Mouse (Mus musculus): ENCODE results near the gene Kat7. TPM values are rescaled to one million over a fixed set of nuclear protein-coding genes. Genes with fewer than 3 reads are reported as not detected.

Kat7 gene
- polyA plus RNA-seq, 1 experiment from 2014 or later: 85.0 TPM

DNA sequence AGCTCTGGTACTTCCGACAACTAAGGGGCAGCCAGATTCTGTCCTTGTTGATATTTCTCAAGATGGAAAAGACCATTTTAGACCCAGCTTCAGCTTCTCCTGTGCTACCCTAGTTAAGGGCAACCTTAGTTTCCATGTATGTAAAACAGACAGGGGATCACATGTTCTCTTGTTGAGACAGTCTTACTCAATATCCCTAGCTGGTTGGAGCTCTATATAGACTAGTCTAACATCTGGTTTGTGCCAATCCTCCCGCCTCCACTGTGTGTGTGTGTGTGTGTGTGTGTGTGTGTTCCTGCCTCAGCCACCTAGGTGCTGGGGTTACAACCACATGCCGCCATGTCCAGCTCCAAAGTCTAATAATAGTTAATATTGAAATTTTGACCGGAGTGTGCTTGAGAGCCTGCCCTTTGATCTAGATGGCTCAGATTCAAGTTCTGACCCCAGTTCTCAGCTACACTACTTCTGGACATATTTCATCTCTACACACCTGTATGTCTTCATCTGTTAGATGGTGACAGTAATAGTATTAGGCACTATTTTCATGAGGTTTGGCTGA, 45.5 kb downstream of the Kat7 start:
- H3K4me2 ChIP-seq (replicated peaks; ENCODE audit: low read depth, low read length): no peak overlapping the region
- H3K27me3 ChIP-seq (ENCODE audit: insufficient read depth, low read length): no peaks in the 10 kb centered on the region
- H3K9ac ChIP-seq (replicated peaks; ENCODE audit: low read length): no peak overlapping the region
- ATAC-seq (ENCODE audit: low FRiP score, low TSS enrichment): no peak
- no peak overlapping the region for H3K4me3 ChIP-seq (ENCODE audit: low read length)
- H3K4me1 ChIP-seq (ENCODE audit: insufficient read depth, low read length): no peaks in the 10 kb centered on the region
- no peaks in the 10 kb centered on the region for H3K9me3 ChIP-seq (ENCODE audit: low read length)
- WGBS: 79% methylated on average over 4 of the region's 4 CpGs
- H3K36me3 ChIP-seq (ENCODE audit: insufficient read depth, low read length): no peaks in the 10 kb centered on the region
- H3K27ac ChIP-seq (ENCODE audit: low read length): peak overlapping the region; percentile 79

GRCm38 (mm10) chr11:95263816-95264454, 46.1 kb downstream of the Kat7 start:
- ATAC-seq (ENCODE audit: low FRiP score, low TSS enrichment): no peak
- no peaks in the 10 kb centered on the region for H3K9me3 ChIP-seq (ENCODE audit: low read length)
- H3K4me3 ChIP-seq (ENCODE audit: low read length): no peak overlapping the region
- 0 out of 2 replicates have a peak overlapping the region, but pooled peaks have one; percentile 14 for H3K9ac ChIP-seq (replicated peaks; ENCODE audit: low read length)
- no peak overlapping the region for H3K4me2 ChIP-seq (replicated peaks; ENCODE audit: low read depth, low read length)
- WGBS: 38% methylated on average over 11 of the region's 11 CpGs
- H3K4me1 ChIP-seq (ENCODE audit: insufficient read depth, low read length): no peaks in the 10 kb centered on the region
- H3K27ac ChIP-seq (ENCODE audit: low read length): peak overlapping the region; percentile 79
- H3K27me3 ChIP-seq (ENCODE audit: insufficient read depth, low read length): no peaks in the 10 kb centered on the region
- no peaks in the 10 kb centered on the region for H3K36me3 ChIP-seq (ENCODE audit: insufficient read depth, low read length)

DNA sequence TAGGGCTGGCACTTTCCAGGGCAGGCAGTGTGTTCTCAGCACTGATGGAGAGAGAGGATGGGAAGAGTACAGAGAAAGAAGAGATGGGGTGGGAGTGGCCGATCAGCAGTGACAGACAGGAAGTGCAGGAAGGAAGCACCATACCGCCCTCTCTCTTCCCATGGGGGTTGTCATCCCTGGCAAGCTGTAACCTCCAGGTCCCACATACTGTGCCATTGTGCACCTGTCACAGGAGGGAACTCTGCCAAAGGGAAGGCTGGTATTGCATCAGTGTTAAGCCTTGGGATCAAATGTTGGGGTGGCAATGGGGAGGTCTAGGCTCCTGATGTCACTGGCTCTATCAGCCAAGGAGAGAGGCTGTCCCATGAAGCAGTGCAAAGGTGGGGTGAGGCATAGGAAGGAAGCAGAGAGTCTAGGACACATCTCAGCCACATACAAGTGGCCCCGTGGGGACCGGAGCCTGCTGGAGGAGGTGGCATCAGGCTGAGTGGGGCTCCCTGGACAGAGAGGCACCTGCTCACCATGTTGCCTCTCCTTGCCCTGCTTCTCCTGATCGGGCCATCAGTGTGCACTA, 48.8 kb downstream of the Kat7 start, which contains the start of gene Tac4:
Gene Tac4 (plus strand): TSS at position 352 of the 574 bp plus-strand sequence.
- H3K36me3 ChIP-seq (ENCODE audit: insufficient read depth, low read length): no peaks in the 10 kb centered on the region
- no peak within 1 kb of the TSS for H3K27ac ChIP-seq (ENCODE audit: low read length)
- no peak within 1 kb of the TSS for H3K9ac ChIP-seq (replicated peaks; ENCODE audit: low read length)
- H3K4me3 ChIP-seq (ENCODE audit: low read length): no peak within 1 kb of the TSS
- peaks cover 5% of the 10 kb centered on the region for H3K4me1 ChIP-seq (ENCODE audit: insufficient read depth, low read length)
- WGBS: 60% methylated on average over 5 of the region's 5 CpGs
- no peaks in the 10 kb centered on the region for H3K9me3 ChIP-seq (ENCODE audit: low read length)
- no peak for ATAC-seq (ENCODE audit: low FRiP score, low TSS enrichment)
- H3K4me2 ChIP-seq (replicated peaks; ENCODE audit: low read depth, low read length): no peak within 1 kb of the TSS
- no peaks in the 10 kb centered on the region for H3K27me3 ChIP-seq (ENCODE audit: insufficient read depth, low read length)

- H3K27ac ChIP-seq (ENCODE audit: low read length): peak overlapping the region; percentile 85
- under 1% methylated on average over 73 of the region's 73 CpGs for WGBS
- H3K9me3 ChIP-seq (ENCODE audit: low read length): no peaks in the 10 kb centered on the region
- H3K4me2 ChIP-seq (replicated peaks; ENCODE audit: low read depth, low read length): peak overlapping the region; percentile 97
- H3K27me3 ChIP-seq (ENCODE audit: insufficient read depth, low read length): no peaks in the 10 kb centered on the region
- peaks cover 5% of the 10 kb centered on the region for H3K4me1 ChIP-seq (ENCODE audit: insufficient read depth, low read length)
- peak overlapping the region; percentile 86 for H3K9ac ChIP-seq (replicated peaks; ENCODE audit: low read length)
- peak overlapping the region; percentile 67 for H3K4me3 ChIP-seq (ENCODE audit: low read length)
- ATAC-seq (ENCODE audit: low FRiP score, low TSS enrichment): peak; percentile 77
- no peaks in the 10 kb centered on the region for H3K36me3 ChIP-seq (ENCODE audit: insufficient read depth, low read length)
Observed at GRCm38 (mm10) chr11:95259088-95259849, 50.8 kb downstream of the Kat7 start.

- Histone ChIP-seq H3K9ac (replicated peaks; ENCODE audit: low read length) (peak overlapping the region; percentile 86), H3K36me3 (ENCODE audit: insufficient read depth, low read length) (no peaks in the 10 kb centered on the region), H3K4me2 (replicated peaks; ENCODE audit: low read depth, low read length) (peak overlapping the region; percentile 97), H3K4me3 (ENCODE audit: low read length) (peak overlapping the region; percentile 67), H3K27ac (ENCODE audit: low read length) (peak overlapping the region; percentile 74), H3K27me3 (ENCODE audit: insufficient read depth, low read length) (no peaks in the 10 kb centered on the region), H3K4me1 (ENCODE audit: insufficient read depth, low read length) (peaks cover 5% of the 10 kb centered on the region), H3K9me3 (ENCODE audit: low read length) (no peaks in the 10 kb centered on the region)
- WGBS: under 1% methylated on average over 26 of the region's 26 CpGs
- ATAC-seq (ENCODE audit: low FRiP score, low TSS enrichment): peak; percentile 69; the same call in 1 of the 2 replicates
Observed at GRCm38 (mm10) chr11:95258490-95258889, 51.6 kb downstream of the Kat7 start.

GRCm38 (mm10) chr11:95257930-95258329, 52.1 kb downstream of the Kat7 start:
- Histone ChIP-seq H3K4me1 (ENCODE audit: insufficient read depth, low read length) (peaks cover 5% of the 10 kb centered on the region), H3K27ac (ENCODE audit: low read length) (no peak overlapping the region), H3K36me3 (ENCODE audit: insufficient read depth, low read length) (no peaks in the 10 kb centered on the region), H3K9me3 (ENCODE audit: low read length) (no peaks in the 10 kb centered on the region), H3K4me3 (ENCODE audit: low read length) (no peak overlapping the region), H3K9ac (replicated peaks; ENCODE audit: low read length) (no peak overlapping the region), H3K4me2 (replicated peaks; ENCODE audit: low read depth, low read length) (peak overlapping the region; percentile 97), H3K27me3 (ENCODE audit: insufficient read depth, low read length) (no peaks in the 10 kb centered on the region)
- 44% methylated on average over 4 of the region's 4 CpGs for WGBS
- ATAC-seq (ENCODE audit: low FRiP score, low TSS enrichment): no peak

DNA sequence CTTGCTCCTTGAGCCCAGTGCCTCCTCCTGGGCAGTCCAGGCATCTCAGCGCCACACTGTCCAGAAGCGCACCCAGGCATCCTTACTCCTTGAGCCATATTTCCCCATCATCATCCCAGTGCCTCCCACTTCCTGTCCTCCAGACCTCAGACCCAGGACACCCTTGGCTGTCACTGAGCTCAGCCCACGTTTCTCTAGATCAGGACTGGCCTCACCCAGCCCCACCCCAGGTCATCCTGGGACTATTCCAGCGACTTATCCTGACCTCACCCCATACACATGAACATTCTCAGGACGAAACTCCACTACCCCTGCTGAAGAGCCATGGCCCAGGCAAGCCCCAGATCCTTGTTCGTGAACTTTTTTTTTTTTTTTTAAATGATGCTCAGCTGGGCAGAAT, 54.3 kb downstream of the Kat7 start:
- WGBS: 75% methylated on average over 6 of the region's 6 CpGs
- H3K27ac ChIP-seq (ENCODE audit: low read length): no peak overlapping the region

DNA sequence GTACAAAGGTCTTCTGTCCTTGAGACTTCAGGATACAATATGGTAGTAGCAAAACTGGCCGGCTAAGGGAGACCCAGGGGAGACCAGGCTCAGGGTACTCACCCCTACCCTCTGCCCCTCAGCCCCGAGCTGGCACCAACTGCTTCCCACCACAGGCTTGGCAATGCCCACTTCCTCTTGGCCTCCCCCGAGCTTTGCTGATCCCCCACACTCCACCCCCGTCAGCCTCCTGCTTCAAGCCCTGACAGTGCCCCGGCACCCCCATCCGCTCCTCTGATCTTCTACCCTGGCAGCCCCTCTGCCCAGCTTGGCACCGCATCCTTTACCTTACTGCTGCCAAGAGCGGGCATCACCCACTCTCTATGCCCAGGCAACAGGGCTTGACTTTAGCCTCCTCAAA, 55.9 kb downstream of the Kat7 start:
- Histone ChIP-seq H3K27me3 (ENCODE audit: insufficient read depth, low read length) (no peaks in the 10 kb centered on the region), H3K36me3 (ENCODE audit: insufficient read depth, low read length) (no peaks in the 10 kb centered on the region), H3K4me2 (replicated peaks; ENCODE audit: low read depth, low read length) (no peak overlapping the region), H3K27ac (ENCODE audit: low read length) (no peak overlapping the region), H3K4me1 (ENCODE audit: insufficient read depth, low read length) (peaks cover 12% of the 10 kb centered on the region), H3K9ac (replicated peaks; ENCODE audit: low read length) (no peak overlapping the region), H3K4me3 (ENCODE audit: low read length) (no peak overlapping the region), H3K9me3 (ENCODE audit: low read length) (no peaks in the 10 kb centered on the region)
- ATAC-seq (ENCODE audit: low FRiP score, low TSS enrichment): no peak
- 80% methylated on average over 8 of the region's 8 CpGs for WGBS

More for the DNA sequence above, 54.3 kb downstream of the Kat7 start:
- Histone ChIP-seq H3K4me1 (ENCODE audit: insufficient read depth, low read length) (peaks cover 5% of the 10 kb centered on the region), H3K27me3 (ENCODE audit: insufficient read depth, low read length) (no peaks in the 10 kb centered on the region), H3K9ac (replicated peaks; ENCODE audit: low read length) (no peak overlapping the region), H3K4me2 (replicated peaks; ENCODE audit: low read depth, low read length) (no peak overlapping the region), H3K4me3 (ENCODE audit: low read length) (no peak overlapping the region), H3K36me3 (ENCODE audit: insufficient read depth, low read length) (no peaks in the 10 kb centered on the region), H3K9me3 (ENCODE audit: low read length) (no peaks in the 10 kb centered on the region)
- no peak for ATAC-seq (ENCODE audit: low FRiP score, low TSS enrichment)

DNA sequence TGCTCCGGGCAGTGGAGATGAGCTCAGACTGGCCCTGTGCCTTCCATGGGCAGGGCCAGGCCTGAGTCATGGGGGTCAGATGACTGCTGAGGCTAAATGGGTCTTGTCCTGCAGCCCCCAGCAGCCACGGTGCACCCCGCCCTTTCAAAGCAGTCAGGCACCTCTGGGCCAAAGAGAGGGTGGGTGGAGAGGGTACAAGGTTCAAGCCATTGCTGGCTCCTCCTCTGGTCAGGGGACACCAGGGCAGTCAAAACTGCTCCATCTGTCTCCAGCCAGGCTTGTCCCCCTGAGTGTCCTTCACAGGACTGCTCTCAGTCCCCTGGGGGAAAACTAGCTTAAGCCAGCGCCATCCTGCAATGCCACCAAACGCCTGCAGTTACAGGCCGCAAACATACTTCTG, 57.9 kb downstream of the Kat7 start:
- H3K27me3 ChIP-seq (ENCODE audit: insufficient read depth, low read length): no peaks in the 10 kb centered on the region
- H3K4me3 ChIP-seq (ENCODE audit: low read length): no peak overlapping the region
- peaks cover 7% of the 10 kb centered on the region for H3K4me1 ChIP-seq (ENCODE audit: insufficient read depth, low read length)
- H3K9me3 ChIP-seq (ENCODE audit: low read length): 0 out of 2 replicates have a peak, but pooled peaks cover 4% of the 10 kb centered on the region
- peak overlapping the region; percentile 40 for H3K27ac ChIP-seq (ENCODE audit: low read length)
- no peak overlapping the region for H3K9ac ChIP-seq (replicated peaks; ENCODE audit: low read length)
- 82% methylated on average over 6 of the region's 6 CpGs for WGBS
- H3K36me3 ChIP-seq (ENCODE audit: insufficient read depth, low read length): no peaks in the 10 kb centered on the region
- no peak overlapping the region for H3K4me2 ChIP-seq (replicated peaks; ENCODE audit: low read depth, low read length)
- ATAC-seq (ENCODE audit: low FRiP score, low TSS enrichment): peak; percentile 71

All from kidney, embryonic 16.5 days (tissue).